Mouse (Mus musculus) neutrophil, adult 65 days (primary cell): Measurements from ENCODE around the gene Gm21820. TPM values are rescaled to one million over a fixed set of nuclear protein-coding genes. Genes with fewer than 3 reads are reported as not detected.

Experiments used
- total RNA-seq: library from RNA; stranded (reverse); gene quantifications from 2 replicates; pipeline ENCODE4 v1.2.4, GENCODE M21; 2023

Gene Gm21820
- not detected in 2 replicates for total RNA-seq

GRCm38 (mm10) chrY:5249341-5249740, at the start of gene Gm21820:
Gene Gm21820 (minus strand): TSS chrY:5249441.

Other genes starting within 250 kb of the Gm21820 start
- gene Gm20918, start 205.5 kb downstream of the Gm21820 start, total RNA-seq = not detected in 2 replicates